Mouse (Mus musculus) thymus, postnatal 0 days (tissue): ENCODE measurements at regions not wholly inside any gene's neighbourhood (a gene's known extent, or its start where the extent isn't known, plus 50 kb on each side); places are given as distances from the start of the nearest gene placed in this dataset.
A peak's percentile ranks its signal among the peaks of the same experiment; 100 is the strongest.

Source experiments
- DNase-seq: peaks from one replicate; pipeline ENCODE4 v3.0.0-alpha.2; 2015; ENCODE audit warnings: low spot score

- DNase-seq, result no peak
These were observed 200.5 kb upstream of the Rasgrp1 start for GRCm38 (mm10) chr2:117543301-117543782.

- DNase-seq, result no peak
These were observed 205.5 kb upstream of the Rasgrp1 start for GRCm38 (mm10) chr2:117548273-117548672.

GRCm38 (mm10) chr2:117556301-117556700, 213.5 kb upstream of the Rasgrp1 start:
- no peak for DNase-seq

- DNase-seq, result no peak
These were observed 228.2 kb upstream of the Rasgrp1 start for GRCm38 (mm10) chr2:117570987-117571386.

- no peak for DNase-seq
These were observed 244.6 kb upstream of the Rasgrp1 start for GRCm38 (mm10) chr2:117587381-117587780.

GRCm38 (mm10) chr2:117595028-117595427, 252.2 kb upstream of the Rasgrp1 start:
- no peak for DNase-seq

GRCm38 (mm10) chr2:117597573-117597972, 254.8 kb upstream of the Rasgrp1 start:
- no peak for DNase-seq

GRCm38 (mm10) chr2:117614772-117615171, 272.0 kb upstream of the Rasgrp1 start:
- DNase-seq, result no peak

- no peak for DNase-seq
These were observed 275.3 kb upstream of the Rasgrp1 start for GRCm38 (mm10) chr2:117618063-117618462.

- DNase-seq, result peak; percentile 43
These were observed 281.2 kb upstream of the Rasgrp1 start for GRCm38 (mm10) chr2:117623955-117624354.

GRCm38 (mm10) chr2:117634906-117635305, 292.1 kb upstream of the Rasgrp1 start:
- DNase-seq, result no peak

GRCm38 (mm10) chr2:117637397-117637796, 294.6 kb upstream of the Rasgrp1 start:
- DNase-seq, result no peak

- no peak for DNase-seq
These were observed 309.3 kb upstream of the Rasgrp1 start for GRCm38 (mm10) chr2:117652101-117652500.

GRCm38 (mm10) chr2:117652647-117653046, 309.8 kb upstream of the Rasgrp1 start:
- DNase-seq, result no peak

- DNase-seq, result no peak
These were observed 313.9 kb upstream of the Rasgrp1 start for GRCm38 (mm10) chr2:117656546-117657175.

GRCm38 (mm10) chr2:117660217-117660924, 317.6 kb upstream of the Rasgrp1 start:
- no peak for DNase-seq

- DNase-seq, result no peak
These were observed 319.9 kb upstream of the Rasgrp1 start for GRCm38 (mm10) chr2:117662653-117663052.

GRCm38 (mm10) chr2:117666528-117666927, 323.7 kb upstream of the Rasgrp1 start:
- DNase-seq, result no peak

- no peak for DNase-seq
These were observed 325.3 kb upstream of the Rasgrp1 start for GRCm38 (mm10) chr2:117668137-117668536.

GRCm38 (mm10) chr2:117674877-117675276, 332.1 kb upstream of the Rasgrp1 start:
- no peak for DNase-seq

- no peak for DNase-seq
These were observed 335.8 kb upstream of the Rasgrp1 start for GRCm38 (mm10) chr2:117678650-117679049.

- no peak for DNase-seq
These were observed 343.1 kb upstream of the Rasgrp1 start for GRCm38 (mm10) chr2:117685836-117686453.
